Mouse (Mus musculus): ENCODE measurements around the gene Exoc7. TPM values are rescaled to one million over a fixed set of nuclear protein-coding genes. Genes with fewer than 3 reads are reported as not detected.

Exoc7 gene
- total RNA-seq (2021): 53.6 and 77.1 TPM in 2 replicates
- long read RNA-seq, transcript Exoc7-202 (18 exons, 3,205 nt): major isoform, 56 of 99 reads
- long read RNA-seq, partial matches to known transcripts: 22 of 99 reads
- long read RNA-seq, other reads (novel, unspliced or antisense): 16 of 99 reads

DNA sequence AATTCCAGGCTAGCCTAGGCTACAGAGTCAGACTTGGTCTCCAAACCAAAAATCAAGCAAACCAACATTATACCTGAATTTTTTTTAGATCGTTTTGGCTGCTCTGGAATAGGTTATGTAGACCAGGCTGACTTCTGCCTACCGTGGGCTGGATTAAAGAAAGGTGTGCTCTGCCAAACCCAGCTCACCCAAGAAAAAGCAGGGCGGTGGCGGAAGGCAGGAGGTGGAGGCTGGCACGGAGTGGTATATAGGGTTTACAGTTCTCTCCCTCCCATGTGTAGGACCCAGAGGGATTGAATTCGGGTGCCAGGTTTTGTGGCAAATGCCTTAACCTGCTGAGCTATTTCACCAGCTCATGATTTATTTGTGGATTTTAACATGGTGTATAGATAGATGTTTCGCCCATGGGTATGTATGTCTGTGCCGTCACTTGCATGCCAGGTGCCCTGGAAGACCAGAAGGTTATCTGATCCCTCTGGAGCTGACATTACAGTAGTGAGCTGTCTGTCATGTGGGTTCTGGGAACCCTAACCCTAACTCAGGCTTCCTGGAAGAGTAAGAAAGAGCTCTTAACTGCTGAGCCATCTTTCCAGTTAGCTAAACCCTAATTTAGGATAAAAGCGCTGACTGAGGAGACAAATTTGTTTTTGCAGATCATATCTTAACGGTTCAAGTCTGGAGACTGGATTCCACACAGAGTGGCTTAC is at the start of gene Exoc7:
Gene Exoc7, minus strand, starts transcription at position 215 of the 707 bp plus-strand sequence.
- no peak for DNase-seq

DNA sequence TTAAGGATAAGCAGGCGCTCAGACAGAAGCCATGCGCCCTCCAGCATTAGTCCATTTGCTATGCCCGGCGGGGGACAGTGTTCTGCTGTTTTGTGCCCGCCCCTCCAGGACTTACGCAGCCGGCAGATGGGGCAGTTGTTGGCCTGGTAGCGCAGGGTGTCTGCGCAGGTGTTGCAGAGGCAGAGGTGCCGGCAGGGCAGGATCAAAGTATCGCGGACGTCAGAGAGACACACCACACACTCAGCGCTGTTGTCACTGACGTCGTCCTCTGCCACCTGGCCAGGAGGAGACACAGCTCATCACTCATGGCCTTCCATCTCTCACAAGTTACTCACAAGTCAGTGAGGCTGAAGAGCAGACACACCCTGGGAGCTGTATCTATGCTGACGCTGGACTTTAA is 47.5 kb upstream of the Exoc7 start:
- no peak for DNase-seq

DNA sequence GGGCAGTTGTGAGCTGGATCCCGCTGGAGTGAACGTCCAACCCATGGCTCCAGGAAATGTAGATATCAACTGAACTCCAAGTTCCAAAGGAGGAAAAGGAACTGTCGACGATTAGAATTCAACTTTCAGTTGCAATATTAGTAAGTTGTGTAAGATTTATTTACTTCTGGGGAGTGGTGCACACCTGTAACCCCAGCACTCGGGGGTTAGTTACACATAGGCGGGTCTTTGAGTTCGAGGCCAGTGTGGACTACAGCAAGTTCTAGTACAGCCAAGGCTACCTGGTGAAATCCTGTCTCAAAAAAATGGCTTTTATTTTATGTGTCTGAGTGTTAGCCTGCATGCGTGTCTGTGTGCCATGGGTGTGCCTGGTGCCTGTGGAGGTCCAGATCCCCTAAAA is 46.5 kb upstream of the Exoc7 start:
- DNase-seq: no peak

DNA sequence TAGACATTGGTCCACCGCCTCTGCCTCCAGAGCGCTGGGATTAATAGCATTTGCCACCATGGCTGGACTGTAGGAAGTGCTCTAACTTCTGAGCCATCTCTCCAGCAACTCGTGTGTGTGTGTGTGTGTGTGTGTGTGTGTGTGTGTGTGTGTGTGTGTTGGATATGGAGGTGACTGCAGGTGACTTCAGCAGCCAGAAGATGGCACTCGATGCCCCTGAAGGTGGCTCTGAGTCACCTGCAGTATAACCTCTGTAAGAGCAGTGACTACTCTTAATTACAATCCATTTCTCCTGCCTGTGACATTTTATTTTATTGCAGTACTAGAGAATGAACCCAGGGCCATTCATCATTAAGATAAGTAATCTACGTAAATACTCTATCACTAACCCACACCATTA is 44.3 kb upstream of the Exoc7 start:
- no peak for DNase-seq

DNA sequence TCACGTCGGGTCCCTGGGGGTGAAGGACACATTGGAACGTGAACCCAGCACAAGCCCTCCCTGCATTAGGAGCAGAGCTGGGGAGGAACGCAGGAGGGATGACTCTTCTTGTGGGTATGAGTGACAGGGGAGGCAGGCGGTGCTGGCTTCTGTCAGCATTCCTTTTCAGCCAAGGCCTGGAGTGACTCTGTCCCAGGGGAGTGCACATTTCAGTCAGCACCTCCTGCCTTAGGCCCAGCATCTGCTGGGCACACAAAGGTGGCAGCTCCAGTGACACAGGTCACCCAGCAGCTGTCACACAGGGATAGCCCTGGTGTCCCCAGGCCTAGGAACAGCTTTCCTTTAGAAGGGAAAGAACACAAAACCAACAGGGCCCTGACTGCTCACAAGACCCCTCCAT is 40.9 kb upstream of the Exoc7 start:
- DNase-seq: no peak

DNA sequence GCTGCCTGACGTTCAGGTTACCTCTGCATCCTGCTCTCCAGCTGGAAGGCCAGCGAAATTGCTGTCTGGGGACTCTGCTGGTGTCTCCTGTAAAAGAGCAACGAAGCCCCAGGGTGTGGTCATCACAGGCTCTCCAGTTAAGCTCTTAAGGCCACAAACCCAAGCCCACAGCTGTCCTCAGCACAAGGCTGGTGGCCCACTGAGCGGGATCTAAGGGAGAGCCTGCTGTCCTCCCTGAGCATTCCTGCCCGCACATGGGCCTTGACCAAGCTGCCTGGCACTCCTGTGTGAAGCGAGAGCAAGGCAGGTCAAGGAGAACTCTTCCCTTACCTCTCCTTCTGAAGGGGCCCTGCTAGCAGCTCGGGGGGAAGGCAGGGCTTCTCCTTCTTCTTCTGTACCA is 40.0 kb upstream of the Exoc7 start:
- DNase-seq: no peak

DNA sequence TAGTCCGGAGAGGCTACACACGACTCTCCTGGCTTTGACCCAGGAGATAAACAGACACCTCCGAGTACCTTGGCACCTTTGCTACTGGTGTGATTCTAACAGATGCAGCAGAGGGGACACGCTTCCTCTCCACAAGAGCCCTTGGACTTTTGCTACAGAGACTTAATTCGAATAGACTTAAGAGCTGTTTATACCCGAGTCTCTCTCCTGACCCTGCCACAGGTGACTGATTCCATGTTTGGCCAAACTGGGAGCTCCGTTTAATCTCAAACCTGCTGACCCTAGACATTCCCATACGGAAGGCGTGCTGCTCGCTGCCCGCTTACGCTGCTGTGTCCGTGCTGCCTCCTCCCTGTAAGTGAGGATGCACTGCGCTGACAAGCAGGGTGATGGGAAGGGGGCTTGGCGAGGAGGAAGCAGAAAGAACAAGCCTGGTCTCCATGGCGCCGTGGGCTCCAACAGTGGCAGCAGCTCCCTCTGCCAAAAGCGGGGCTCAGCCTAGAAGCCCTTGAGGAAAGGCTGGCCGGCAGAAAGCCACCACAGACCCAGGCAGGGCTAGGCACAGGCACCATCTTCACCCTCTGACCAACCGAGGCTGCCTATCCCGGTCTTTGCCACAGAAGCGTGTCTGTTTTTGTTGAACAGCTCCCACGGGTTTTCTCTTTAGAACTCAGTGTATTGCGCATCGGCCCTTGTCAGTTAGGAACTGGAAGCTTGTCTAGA is 35.2 kb upstream of the Exoc7 start:
- DNase-seq: no peak

DNA sequence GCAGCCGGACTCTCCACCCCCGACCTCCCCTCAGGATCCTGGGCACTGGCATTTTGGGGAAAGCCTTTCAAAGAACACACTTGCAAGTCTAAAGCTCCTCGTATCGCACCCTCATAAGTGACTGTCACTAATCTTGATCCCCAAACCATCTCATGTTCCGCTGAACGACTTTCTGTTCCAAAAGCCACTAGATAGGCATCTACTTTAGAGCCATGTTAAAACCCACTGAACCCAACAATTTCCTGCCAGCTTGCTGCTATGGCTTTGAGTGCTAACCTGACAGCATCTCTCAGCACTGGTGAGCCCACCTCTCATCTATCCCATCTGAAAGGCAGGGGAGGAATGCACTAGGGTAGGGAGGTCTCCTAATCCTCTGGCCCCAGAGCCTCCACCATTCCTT is 30.5 kb upstream of the Exoc7 start:
- no peak for DNase-seq

DNA sequence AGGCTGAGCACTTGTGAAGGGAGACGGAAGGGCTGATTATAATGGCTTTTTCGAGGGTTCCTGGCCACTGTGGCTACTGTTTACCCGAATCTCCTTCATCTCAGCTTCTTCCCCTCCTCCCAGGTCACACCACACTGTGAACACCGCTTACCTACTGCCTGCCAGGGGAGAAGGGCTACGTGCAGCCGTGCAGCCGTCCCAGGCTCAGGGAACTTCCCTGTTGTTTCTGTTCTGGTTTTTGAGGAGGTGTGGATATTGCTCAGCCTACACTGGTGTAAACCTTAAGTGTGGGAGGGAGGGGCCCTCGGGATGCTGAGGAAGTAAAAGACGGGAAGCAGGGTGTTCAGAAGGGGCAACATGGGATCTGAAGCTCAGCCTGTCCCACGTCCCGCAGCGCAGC is 30.0 kb upstream of the Exoc7 start:
- no peak for DNase-seq

DNA sequence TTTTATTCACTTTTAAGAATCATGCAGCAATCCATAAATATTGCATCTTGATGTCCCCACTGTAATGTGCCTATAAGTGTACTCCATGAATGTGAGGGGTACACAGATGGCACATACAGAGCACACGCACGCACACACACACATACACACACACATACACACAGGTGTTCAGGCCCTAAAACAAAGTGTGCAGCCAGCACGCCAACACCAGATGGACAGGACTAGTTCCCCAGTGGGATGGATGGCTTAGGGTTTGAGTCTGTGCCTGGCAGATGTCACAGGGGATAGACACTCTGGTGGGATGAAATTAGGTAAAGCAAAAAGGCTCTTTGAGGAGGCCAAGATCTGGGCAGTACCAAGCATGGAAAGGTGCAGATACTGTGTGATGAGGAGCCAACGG is 29.4 kb upstream of the Exoc7 start:
- DNase-seq: no peak

DNA sequence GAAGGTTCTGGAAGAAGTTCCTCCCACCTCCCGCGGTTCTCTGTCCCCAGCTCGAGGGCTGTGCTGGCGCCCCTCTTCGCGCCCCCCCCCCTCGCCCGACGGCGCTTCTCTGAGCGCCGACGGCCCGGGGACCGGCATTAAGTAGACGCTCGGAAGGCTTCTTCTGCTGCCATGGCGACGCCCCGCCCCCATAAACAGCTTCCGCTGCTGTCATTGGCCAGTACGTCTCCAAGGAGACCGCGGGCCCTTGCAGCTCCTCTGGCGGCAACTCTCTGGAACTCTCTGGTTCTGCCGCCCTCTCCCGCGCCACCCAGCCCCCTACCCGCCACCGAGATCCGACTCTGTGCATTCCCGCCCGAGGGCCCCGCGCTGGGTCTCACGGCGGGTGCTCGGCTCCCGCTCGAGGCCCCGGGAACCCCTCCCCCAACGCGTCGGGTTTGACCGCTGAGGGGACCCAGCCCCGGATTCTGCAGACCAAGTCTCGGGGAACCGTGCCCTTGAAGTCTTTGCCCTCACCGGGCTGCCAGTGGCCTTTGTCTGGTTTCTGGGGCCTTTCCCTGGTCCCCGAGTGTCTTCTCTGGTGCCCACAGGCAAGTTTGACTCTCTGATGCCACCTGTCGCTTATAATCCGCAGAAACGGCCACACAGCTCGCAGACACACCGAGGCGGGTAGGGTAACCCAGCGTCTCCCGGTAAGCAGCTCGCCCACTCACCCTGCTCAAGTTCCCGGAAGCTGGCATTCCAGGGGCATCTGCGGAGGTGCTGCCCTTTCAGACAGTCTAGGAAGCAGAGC is 28.4 kb upstream of the Exoc7 start, which contains the start of gene Foxj1:
Gene Foxj1, minus strand, starts transcription at position 156 of the 793 bp plus-strand sequence.
- DNase-seq: peak; percentile 97

DNA sequence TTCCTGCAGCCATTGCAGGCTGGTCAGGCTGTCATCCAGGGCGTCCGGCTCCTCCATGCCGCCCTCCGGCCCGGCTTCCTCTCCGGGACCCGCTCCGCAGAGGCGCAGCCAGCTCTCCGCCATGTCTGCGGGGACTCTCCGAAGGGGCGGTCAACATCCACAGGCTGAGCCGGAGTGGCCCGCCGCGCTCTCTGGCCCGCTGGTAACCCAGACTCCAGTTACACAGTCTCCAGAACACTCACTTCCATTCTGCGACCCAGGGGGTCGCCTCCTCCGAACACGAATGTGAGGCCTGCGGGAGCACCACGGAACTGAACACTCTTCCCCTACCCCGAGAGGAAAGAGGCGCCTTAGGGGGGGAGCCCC is 27.4 kb upstream of the Exoc7 start:
- DNase-seq: no peak

DNA sequence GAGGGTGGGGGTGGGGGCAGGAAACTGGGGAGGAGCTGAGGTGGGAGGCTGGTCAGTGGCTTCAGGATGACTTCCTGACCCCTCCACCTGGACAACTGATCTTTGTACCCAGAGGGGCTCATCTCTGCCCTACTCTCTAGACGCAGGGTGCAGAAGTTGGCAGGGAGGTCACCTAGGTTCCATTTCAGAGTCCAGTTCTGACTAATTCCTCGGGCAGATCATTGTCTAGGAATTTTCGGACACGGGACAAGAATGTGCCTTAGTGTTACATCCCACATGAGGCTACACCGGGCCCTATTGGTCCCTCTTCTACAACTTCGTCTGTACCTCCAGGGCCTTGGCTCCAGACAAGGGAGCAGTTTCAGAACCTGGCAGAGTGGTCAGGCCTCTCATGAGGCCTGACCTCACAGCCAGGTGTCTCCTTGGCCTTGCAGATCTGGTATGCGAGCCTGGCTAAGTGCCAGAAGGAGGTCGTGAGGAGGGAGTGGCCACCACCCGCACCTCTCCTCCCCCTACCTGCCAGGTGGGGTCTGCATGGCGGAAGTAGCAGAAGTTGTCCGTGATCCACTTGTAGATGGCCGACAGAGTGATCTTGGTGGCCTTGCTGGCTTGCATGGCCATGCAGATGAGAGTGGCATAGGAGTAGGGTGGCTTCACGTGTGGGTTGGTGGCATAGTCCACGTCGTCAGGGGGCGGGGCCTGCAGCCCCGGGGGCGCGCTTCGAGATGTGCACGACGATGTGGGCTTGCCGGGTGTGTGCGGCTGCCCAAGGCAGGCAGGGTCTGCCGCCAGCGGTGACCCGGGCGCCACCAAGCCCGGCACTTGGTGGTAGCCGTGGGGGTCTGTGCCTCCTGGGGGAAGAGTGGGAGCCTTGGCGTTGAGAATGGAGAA is 26.7 kb upstream of the Exoc7 start:
- DNase-seq: no peak

DNA sequence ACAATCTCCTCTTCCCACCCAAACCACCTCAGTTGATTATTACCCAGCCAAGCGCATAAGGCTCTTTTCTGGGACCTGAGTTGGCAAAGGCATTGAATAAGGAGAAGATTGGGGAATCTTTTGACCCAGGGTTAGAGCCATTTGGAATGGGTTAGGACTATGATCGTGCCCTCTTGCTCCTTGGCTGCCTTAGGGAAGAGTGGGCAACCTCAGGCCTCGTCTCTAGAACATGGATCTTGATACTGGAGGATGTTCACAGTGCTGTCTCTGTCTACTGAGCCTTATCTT is 25.9 kb upstream of the Exoc7 start:
- no peak for DNase-seq

DNA sequence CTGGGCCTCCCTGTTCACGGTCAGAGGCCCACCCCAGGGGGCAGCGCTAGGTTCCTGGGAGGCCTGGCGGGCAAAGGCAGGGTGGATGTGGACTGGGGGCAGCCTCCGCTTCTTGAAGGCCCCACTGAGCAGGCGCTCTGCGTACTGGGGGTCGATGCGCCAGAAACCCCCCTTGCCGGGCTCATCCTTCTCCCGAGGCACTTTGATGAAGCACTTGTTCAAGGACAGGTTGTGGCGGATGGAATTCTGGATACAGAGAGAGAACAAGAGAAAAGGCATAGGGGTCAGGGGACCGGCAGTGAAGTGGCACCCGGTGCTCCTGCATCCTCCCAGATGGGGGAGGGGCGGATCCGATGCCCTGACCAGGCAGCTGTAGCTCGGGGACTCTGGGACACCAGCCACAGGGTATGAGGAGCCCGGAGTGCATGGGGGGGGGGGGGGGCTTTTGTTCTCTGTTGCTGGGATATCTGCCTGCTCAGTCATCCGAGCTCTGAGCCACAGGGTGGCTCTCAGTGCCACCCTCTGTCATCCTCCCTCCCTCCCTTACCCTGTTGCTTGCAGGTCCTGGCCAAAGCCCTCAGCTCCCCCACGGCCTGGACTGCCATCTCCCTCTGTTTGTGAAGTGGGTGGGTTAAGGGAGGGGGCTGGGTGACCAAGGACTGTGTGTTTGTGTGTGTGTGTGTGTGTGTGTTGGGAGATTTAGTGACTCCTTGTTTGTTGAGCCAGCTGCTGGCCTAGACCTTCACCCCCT is 25.4 kb upstream of the Exoc7 start:
- no peak for DNase-seq

DNA sequence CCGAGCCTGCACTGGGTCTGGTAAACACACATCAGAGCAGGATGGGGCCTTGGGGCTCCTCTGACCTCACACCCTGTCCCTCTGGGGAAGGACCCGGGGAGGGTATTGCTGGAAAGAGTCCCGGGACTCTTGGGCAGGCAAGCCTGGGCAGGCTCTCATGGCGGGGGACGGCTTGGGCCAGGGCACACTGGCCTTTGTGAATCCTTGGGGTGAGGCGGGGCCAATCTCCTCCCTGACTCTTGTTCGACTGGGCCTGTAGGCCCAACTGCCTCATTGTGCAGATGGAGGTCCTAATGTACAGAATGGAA is 23.1 kb upstream of the Exoc7 start:
- DNase-seq: no peak

DNA sequence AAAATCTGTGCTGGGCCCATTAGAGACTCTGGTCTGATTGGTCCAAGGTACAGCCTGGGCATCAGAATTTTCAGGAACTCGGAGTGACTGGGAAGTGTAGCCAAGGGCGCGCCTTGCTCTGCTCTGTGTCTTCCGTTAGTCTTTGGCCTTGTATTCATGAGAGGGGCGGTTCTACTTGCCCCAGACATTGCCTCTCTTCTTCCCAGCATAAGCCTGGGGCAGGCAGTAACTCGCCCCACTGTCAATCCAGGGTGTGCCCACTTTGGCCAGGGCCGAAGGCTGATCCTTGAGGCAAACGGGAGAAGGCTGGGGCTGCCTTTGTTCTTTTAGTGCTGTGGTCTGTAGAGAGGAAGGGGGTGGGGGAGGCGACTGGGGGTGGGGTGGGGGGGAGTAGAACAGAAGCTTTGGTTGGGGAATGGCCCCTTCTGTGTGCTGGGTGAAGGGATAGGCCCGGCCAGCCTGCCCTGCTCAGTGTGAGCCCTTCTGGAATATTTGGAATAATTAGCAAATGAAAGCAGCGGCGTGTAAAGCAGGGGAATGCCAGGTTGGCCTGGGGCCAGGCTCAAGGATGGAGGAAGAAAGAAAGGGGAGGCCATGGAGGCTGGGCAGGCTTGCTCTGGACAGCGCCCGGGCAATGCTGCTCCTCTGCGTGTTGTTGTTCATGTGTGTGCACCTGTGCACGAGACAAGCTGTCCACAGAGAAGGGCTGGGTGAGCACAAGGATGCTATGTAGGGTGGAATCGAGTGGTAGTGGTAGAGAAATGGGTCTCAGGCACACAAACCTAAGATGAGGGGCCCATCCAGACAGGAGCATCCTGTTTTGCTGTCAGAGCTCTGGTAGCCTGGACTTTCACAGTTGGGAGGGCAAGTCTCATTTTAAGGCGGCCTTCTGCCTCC is 22.5 kb upstream of the Exoc7 start:
- DNase-seq: peak; percentile 31

DNA sequence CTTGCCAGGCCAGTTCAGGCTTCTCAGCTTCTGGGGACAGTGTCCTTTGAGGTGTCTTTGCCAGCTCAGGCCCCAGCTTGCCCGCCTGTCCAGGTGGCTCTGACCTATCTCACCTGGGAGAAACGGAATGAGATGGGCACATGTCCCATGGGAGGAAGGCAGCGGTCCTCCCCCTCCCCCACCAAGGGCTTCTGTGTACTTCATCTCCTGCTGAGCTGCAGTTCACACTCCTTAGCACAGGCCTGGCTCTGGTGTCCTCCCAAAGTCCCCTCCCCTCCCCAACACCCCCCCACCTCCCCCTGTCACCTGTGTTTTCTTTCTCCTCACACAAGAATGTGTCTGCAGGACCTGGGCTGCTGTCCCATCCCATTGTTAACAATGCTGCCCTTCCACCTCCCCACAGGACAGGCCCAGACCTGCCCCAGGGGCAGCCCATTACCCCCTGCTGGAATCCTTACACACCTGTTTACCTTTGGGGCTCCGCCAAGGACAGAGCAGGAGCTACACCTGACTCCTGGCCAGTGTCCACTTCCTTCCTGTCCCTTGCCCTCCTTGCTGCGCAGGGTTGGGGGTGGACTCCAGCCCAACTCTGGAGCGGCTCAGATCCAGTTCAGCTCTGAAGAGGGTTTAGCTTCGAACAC is 20.1 kb upstream of the Exoc7 start:
- no peak for DNase-seq

DNA sequence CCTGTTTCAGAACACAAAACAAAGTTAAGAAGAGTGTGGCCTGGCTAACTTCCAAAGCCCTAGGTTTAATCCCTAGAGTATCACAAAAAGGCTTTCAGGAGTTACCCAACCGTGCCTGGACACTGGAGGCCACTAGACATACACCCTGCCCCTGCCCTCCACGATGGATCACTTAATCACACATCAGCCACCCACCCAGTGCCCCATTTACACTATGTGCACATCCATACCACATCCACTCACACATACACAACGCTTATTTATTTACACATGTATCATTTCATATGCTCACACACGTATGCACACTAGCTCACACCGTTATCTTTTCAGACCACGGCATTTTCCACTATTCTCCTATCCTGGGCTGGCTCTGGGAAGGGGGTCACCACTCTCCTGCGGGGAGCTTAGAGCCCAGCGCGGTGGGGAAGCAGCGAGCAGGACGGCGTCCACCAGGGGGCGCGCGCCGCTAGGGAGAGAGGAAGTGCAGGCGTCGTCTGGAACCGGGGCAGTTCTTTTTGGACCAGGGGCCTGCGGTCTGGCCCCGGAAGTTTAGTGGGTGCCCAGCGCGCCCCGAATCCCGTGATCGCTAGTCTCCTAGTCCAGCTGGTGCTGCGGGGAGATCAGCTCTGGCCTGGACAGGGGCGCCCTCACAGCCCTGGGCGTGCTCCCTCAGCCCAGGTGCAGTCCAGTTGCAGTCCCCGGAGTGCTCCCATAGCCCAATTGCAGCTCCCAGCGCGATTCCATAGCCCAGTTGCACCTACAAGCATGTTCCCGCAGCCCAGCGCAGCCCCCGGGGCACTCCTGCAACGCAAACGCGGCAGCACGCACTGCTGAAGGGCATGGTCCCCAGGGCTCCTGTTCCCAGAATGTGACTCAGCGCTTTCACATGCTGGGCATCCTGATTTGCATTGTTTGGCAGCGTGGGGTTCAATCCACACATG is 12.0 kb upstream of the Exoc7 start:
- peak; percentile 95 for DNase-seq
